Mouse (Mus musculus) lung, postnatal 0 days (tissue): ENCODE data around the gene Olfr98. TPM values are rescaled to one million over a fixed set of nuclear protein-coding genes. Genes with fewer than 3 reads are reported as not detected.

Source experiments
- ATAC-seq: fragments of 200-750 bp; cut with Nextera tagmentation; 2 replicates; pipeline ENCODE4 v1.8.0; 2017; ENCODE audit warnings: moderate library complexity
- DNase-seq: peaks from one replicate; pipeline ENCODE4 v3.0.0-alpha.2; 2016; ENCODE audit warnings: low spot score
- H3K27ac ChIP-seq: fragments of 300-500 bp; sonication (generic); 2 replicates; pipeline ENCODE4 v1.5.1; 2014; ENCODE audit warnings: antibody characterized with exemption, mild to moderate bottlenecking, low read length, mixed read lengths
- H3K27me3 ChIP-seq: fragments of 300-500 bp; sonication (generic); replicated peaks from 2 replicates; pipeline ENCODE4 v1.6.1; 2014; ENCODE audit warnings: low read length, mixed read lengths; ENCODE audit not compliant: insufficient read depth
- H3K36me3 ChIP-seq: fragments of 300-500 bp; sonication (generic); 2 replicates; pipeline ENCODE4 v1.6.1; 2014; ENCODE audit warnings: low read length, mixed read lengths; ENCODE audit not compliant: insufficient read depth
- H3K4me1 ChIP-seq: fragments of 300-500 bp; sonication (generic); 2 replicates; pipeline ENCODE4 v1.6.1; 2014; ENCODE audit warnings: antibody characterized with exemption, low read depth, low read length, mixed read lengths; ENCODE audit not compliant: insufficient read depth
- H3K4me2 ChIP-seq: fragments of 300-500 bp; sonication (generic); replicated peaks from 2 replicates; pipeline ENCODE4 v1.6.1; 2014; ENCODE audit warnings: low read depth, mild to moderate bottlenecking, low read length, moderate library complexity, mixed read lengths
- H3K4me3 ChIP-seq: fragments of 300-500 bp; sonication (generic); 2 replicates; pipeline ENCODE4 v1.5.1; 2014; ENCODE audit warnings: low read depth, low read length
- H3K9ac ChIP-seq: fragments of 300-500 bp; sonication (generic); replicated peaks from 2 replicates; pipeline ENCODE4 v1.6.1; 2014; ENCODE audit warnings: low read depth, mild to moderate bottlenecking
- H3K9me3 ChIP-seq: fragments of 300-500 bp; sonication (generic); 2 replicates; pipeline ENCODE4 v1.6.1; 2016; ENCODE audit warnings: low read length, mixed read lengths
- CTCF ChIP-seq: IDR thresholded peaks from 2 replicates; pipeline ENCODE4 v1.5.1; 2016; ENCODE audit warnings: antibody characterized with exemption, mild to moderate bottlenecking
- EP300 ChIP-seq: IDR thresholded peaks from 2 replicates; pipeline ENCODE4 v1.6.1; 2016; ENCODE audit warnings: antibody characterized with exemption, mild to moderate bottlenecking, control low read depth
- WGBS: fragments of 180-500 bp; shearing (Covaris S2); extraction: QIAGEN DNeasy Blood & Tissue Kit; methylation state at CpG from one replicate; pipeline ENCODE4 v1.1.7; 2014; 5-methylcytosine and 5-hydroxymethylcytosine counted together
- polyA plus RNA-seq: library from polyadenylated mRNA; unstranded; fragments of >200 nt; fragmentation: Nextera tagmentation; extraction: Ambion mirVana; gene quantifications from 2 replicates; pipeline ENCODE4 v1.2.1, GENCODE M21; 2015

Olfr98 gene
- polyA plus RNA-seq = not detected in 2 replicates

DNA sequence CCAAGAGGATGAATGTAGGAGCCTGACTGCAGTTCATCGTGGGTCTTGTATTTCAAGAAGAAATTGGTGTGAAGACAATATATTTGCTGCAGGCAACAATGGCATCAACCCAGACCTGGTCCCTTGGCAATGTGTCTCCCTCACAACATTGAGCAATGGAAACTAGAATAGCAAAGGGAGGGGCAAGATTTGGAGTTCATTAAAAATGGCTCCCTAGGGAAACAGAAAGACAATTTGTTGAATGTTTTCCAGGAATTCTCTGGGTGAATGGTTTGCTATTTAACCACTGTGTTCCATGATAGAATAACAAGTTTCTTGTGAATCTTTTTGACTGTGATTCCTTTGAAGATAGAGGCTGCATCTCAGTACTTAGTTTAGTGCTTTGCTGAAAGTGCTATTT lies at the start of gene Olfr98:
Olfr98 (minus strand) TSS at position 124 of the 400 bp plus-strand sequence.
- H3K4me1 ChIP-seq = no peaks in the 10 kb centered on the region
- ATAC-seq (no peak), DNase-seq (no peak)
- 64% methylated on average over 1 of the region's 1 CpGs for WGBS
- H3K9ac ChIP-seq = no peak within 1 kb of the TSS
- no peak within 1 kb of the TSS for H3K4me3 ChIP-seq
- H3K27ac ChIP-seq = no peak within 1 kb of the TSS
- no peaks in the 10 kb centered on the region for H3K36me3 ChIP-seq
- no peaks in the 10 kb centered on the region for H3K27me3 ChIP-seq
- H3K4me2 ChIP-seq = no peak within 1 kb of the TSS
- no peaks in the 10 kb centered on the region for H3K9me3 ChIP-seq
- TF ChIP-seq EP300 = no peak

DNA sequence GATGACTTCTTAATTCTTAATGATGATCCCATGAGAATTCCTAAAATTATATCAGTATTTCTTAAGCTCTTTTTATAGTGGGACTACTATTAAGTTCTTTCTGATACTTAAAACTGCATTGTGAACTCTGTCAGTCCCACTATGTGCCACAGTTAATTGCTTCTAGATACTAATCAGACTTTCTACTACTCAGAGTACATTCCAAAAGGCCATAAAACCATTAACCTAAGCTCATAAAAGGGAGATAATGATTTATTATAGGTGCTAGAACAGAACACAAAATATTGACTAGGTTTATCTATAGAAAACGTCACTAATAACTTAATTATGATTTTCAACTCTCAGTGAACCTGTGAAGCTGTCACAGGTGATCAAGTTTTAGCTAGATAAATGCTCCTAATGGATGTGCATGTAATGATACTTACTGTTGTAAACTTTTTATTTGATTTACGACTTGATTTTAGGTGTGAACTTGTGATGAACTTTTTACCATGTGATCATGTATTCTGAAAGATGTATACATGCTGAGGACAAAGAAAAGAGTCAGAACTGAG lies 46.7 kb upstream of the Olfr98 start:
- WGBS = 35% methylated on average over 2 of the region's 2 CpGs
- TF ChIP-seq EP300 (no peak), CTCF (no peak)

DNA sequence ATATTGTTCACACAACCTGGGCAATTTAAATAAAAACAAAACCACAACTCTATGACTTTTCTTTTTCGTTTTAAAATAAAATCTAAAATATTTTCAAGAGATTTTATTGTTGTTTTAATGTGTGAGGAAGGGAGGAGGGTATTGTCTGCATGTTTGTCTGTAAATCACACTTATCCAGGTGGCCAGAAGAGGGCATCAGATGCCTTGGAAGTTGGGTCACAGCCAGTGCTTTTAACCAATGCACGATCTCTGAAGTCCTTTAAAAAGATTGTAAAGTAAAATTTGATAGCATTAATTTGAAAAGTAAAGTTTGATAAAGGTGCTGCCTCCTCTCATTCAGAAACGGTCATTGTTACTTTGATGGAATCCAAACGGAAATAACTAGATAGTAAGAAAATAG lies 44.9 kb upstream of the Olfr98 start:
- Histone ChIP-seq H3K4me3 (no peak overlapping the region), H3K9ac (no peak overlapping the region), H3K9me3 (no peaks in the 10 kb centered on the region), H3K27ac (no peak overlapping the region), H3K4me2 (no peak overlapping the region), H3K4me1 (no peaks in the 10 kb centered on the region), H3K27me3 (no peaks in the 10 kb centered on the region), H3K36me3 (no peaks in the 10 kb centered on the region)
- ATAC-seq (no peak), DNase-seq (no peak)
- WGBS = 31% methylated on average over 4 of the region's 4 CpGs
- TF ChIP-seq EP300 (no peak), CTCF (no peak)

More for the DNA sequence above, 46.7 kb upstream of the Olfr98 start:
- no peak overlapping the region for H3K27ac ChIP-seq
- no peaks in the 10 kb centered on the region for H3K36me3 ChIP-seq
- no peaks in the 10 kb centered on the region for H3K27me3 ChIP-seq
- DNase-seq = no peak
- ATAC-seq = no peak
- H3K4me1 ChIP-seq = no peaks in the 10 kb centered on the region
- H3K4me3 ChIP-seq = no peak overlapping the region
- H3K9me3 ChIP-seq = no peaks in the 10 kb centered on the region
- no peak overlapping the region for H3K4me2 ChIP-seq
- no peak overlapping the region for H3K9ac ChIP-seq

DNA sequence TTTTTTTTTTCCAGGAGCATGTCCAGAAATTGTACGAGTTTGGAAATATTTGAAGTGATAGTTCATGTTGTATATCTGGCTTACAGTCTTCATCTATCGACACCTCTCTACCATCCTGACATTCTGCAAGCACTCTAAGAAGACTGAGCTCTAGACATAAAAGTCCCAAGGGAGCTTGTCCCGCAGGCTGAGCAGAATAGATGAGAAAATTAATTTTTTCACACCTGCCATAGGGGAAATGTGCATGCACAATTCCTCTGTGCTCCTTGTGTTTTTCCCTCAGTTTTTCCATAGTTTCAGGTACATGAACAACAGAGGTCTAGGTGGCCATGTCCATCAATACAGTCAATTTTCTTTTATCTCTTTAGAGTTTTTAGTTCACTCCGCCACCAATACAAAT lies 40.7 kb upstream of the Olfr98 start, which contains the start of gene Olfr101:
Olfr101 (minus strand) TSS at position 101 of the 400 bp plus-strand sequence.
- Histone ChIP-seq H3K27ac (no peak within 1 kb of the TSS), H3K9me3 (no peaks in the 10 kb centered on the region), H3K36me3 (no peaks in the 10 kb centered on the region), H3K4me1 (no peaks in the 10 kb centered on the region), H3K27me3 (no peaks in the 10 kb centered on the region), H3K4me2 (no peak within 1 kb of the TSS), H3K9ac (no peak within 1 kb of the TSS), H3K4me3 (no peak within 1 kb of the TSS)
- TF ChIP-seq CTCF (no peak), EP300 (no peak)
- ATAC-seq = no peak
- no peak for DNase-seq
- WGBS = 68% methylated on average over 4 of the region's 4 CpGs

DNA sequence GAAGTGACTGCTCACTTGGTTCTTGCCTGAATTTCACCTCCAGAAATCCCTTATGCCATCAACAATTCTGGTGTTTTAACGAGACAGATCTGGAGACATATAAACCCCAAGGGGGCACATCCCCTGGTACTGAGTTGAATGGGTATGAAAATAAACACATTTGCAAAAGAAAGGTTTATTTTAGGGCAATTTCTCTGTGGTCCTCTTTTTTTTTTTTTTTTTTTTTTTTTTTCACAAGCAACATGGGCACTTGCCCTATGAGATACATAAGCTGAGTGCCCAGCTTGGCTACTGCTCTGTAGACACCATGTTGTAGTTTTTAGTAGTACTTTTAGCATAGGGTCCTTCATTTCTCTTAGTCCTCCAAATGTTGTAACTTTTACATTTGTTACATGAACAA lies 19.8 kb upstream of the Olfr98 start, which contains the start of gene Olfr99:
Olfr99 (minus strand) TSS at position 101 of the 400 bp plus-strand sequence.
- TF ChIP-seq EP300 (no peak), CTCF (no peak)
- H3K27me3 ChIP-seq = no peaks in the 10 kb centered on the region
- 72% methylated on average over 1 of the region's 1 CpGs for WGBS

DNA sequence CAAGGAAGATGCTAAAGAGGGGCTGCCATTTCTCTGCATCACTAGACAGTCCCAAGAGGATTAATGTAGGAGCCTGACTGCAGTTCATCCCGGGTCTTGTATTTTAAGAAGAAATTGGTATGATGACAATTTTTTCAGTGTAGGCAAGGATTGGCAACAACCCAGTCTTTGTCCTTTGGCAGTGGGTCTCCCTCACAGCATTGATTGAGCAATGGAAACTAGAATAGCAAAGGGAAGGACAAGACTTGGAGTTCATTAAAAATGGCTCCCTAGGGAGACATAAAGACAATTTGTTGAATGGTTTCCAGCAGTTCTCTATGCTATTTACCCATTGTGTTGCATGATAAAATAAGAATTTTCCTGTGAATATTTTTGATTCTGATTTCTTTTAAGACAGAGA lies 16.8 kb upstream of the Olfr98 start:
- Histone ChIP-seq H3K4me2 (no peak overlapping the region), H3K27me3 (no peaks in the 10 kb centered on the region), H3K4me3 (no peak overlapping the region), H3K9ac (no peak overlapping the region), H3K9me3 (no peaks in the 10 kb centered on the region), H3K27ac (no peak overlapping the region), H3K4me1 (no peaks in the 10 kb centered on the region), H3K36me3 (no peaks in the 10 kb centered on the region)
- ATAC-seq (no peak), DNase-seq (no peak)
- 74% methylated on average over 1 of the region's 1 CpGs for WGBS
- TF ChIP-seq EP300 = no peak

More for the DNA sequence above, 19.8 kb upstream of the Olfr98 start, which contains the start of gene Olfr99:
- Histone ChIP-seq H3K9ac (no peak within 1 kb of the TSS), H3K9me3 (no peaks in the 10 kb centered on the region), H3K27ac (no peak within 1 kb of the TSS), H3K4me1 (no peaks in the 10 kb centered on the region), H3K4me3 (no peak within 1 kb of the TSS), H3K4me2 (no peak within 1 kb of the TSS), H3K36me3 (no peaks in the 10 kb centered on the region)
- DNase-seq = no peak
- ATAC-seq = no peak

DNA sequence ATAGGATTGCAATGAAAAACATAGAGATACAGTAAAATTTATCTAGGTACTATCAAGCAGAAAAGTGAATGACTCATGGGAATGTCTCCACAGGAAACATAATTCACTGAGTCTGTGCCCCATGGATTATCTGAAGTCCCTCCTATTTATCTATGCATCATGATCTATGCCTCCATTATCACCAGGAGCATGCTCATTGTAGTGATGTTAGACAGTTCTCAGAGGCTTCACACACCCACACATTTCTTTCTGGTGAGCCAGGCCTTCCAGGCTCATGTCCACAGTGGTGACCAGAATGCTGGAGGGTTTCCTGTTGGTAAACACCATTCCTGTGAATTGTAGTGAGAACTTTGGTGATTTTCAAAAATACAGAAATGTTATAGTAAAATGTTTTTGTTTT lies 13.0 kb upstream of the Olfr98 start:
- Histone ChIP-seq H3K36me3 (no peaks in the 10 kb centered on the region), H3K4me3 (no peak overlapping the region), H3K27me3 (no peaks in the 10 kb centered on the region), H3K4me1 (no peaks in the 10 kb centered on the region), H3K9me3 (no peaks in the 10 kb centered on the region), H3K4me2 (no peak overlapping the region), H3K9ac (no peak overlapping the region), H3K27ac (no peak overlapping the region)
- TF ChIP-seq CTCF = no peak
- TF ChIP-seq EP300 = no peak
- ATAC-seq (no peak), DNase-seq (no peak)
